Mouse (Mus musculus) bone marrow, adult 2 months (tissue): ENCODE measurements around the gene Atxn7l1.

Experiments
- CTCF ChIP-seq: fragments of 200-500 bp; IDR thresholded peaks from 2 replicates; pipeline ENCODE4 v1.5.1; 2011; ENCODE audit warnings: low read length, control low read depth; ENCODE audit not compliant: control insufficient read depth, insufficient read depth
- POLR2A ChIP-seq: fragments of 200-500 bp; IDR thresholded peaks from 2 replicates; pipeline ENCODE4 v1.6.1; 2011; ENCODE audit warnings: low read depth, mild to moderate bottlenecking, control low read depth, low read length, borderline replicate concordance; ENCODE audit not compliant: control insufficient read depth

GRCm38 (mm10) chr12:33338170-33338569 lies 190.7 kb downstream of the Atxn7l1 start:
- TF ChIP-seq POLR2A (no peak), CTCF (no peak)
